Mouse (Mus musculus) heart, adult 9 months (tissue): Measurements from ENCODE around the gene Atrn.

Experiments used
- DNase-seq, 2 experiments: peaks; one replicate each; pipeline ENCODE4 v3.0.0; 2022; ENCODE audit warnings: low spot score in 2 of 2

The Atrn gene

GRCm38 (mm10) chr2:131038675-131039074, 132.4 kb downstream of the Atrn start:
- no peak for DNase-seq

- no peak for DNase-seq
Measured at GRCm38 (mm10) chr2:131040854-131041825, 134.8 kb downstream of the Atrn start.

DNA sequence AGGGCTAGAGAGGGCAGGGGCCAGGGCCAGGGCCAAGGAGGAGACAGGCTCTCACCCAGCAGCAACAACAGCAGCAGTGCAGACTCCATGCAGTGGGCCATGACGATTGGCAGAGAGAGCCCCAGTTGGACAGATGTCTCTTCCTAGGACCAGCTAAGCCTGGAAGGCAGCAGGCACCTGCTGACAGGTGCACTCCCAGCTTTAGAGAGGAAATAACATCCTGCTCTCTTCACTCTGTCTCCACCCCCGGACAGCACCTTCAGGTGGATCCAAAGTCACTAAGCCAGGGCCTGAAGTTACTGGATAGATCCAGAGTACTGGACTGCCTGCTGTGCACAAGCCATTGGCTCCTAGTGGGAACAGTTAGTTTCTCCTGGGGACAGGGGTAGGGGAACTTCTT, 136.7 kb downstream of the Atrn start, which contains the start of gene Gfra4:
Gene Gfra4 (minus strand): TSS at position 101 of the 400 bp plus-strand sequence.
- DNase-seq = no peak

- DNase-seq = no peak
Measured at GRCm38 (mm10) chr2:131044354-131044852, 138.1 kb downstream of the Atrn start.

DNA sequence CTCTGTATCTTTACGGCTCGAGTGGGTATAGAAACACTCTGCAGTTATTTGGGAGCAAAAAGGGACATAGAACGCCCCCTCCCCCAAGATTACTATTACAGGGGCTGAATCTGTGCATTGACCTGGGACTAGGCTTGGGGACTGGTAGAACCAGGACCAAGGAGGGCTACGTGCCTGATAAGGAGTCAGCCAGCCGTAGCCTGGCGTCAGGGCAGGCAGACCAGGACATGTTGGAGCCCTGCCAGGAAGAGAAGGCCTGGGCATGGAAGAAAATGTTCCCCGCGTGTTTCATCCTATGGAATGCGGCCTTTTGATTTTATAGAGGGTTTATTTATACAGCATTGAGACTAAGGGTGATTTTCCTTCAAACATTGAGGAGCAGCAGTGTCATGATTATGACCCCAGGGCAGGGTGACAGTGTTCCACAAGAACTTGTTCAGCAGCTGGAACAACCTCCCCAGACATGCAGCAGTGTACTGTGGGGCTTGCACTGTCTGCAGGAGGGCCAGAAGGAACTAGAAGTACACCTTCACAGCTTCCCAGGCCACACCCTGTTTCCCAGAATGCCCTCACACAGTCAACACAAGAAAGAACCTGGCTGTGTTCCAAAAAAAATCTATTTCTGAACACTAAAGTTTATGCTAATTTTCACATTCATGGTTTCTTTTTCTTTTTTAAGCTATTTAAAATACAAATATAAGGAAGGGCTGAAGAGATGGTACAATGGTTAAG, 138.9 kb downstream of the Atrn start:
- DNase-seq = no peak

DNA sequence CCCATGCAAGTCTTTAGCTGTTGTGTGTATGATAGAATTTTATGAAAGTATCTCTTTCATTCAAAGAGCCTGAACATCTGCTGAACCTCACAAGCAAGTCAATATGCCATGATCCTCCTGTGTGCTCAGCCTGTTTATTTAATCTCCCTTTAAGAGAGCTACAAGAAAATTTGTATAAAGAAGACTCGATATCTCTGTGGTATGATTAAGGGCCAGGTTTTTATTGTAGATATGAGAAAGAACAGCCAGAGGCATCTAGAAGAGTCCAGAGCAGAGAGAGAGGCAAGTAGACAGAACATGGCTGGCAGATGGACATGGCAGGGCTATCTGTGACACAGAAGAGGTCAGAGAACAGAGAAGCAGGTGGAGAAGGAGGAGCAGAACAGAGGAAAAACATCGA, 139.7 kb downstream of the Atrn start:
- DNase-seq = no peak

DNA sequence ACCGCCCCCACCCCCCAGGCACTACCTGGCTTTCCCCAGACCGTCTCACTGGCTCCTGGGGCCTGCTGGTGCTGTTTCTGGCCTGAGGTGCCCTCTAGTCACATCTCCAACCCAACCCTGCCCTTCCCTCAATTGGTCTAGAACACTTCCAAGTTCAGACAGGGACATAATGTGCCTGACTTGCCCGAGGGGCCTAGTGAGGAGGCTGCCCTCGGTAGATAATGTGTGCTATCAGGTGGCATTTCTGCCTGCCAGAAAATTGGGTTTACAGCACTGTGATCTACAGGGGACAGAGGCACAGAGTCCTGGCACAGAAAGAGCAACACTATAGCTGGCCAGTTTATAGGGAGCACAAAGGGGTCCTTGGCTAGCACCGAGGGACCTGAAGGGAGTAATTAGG, 145.7 kb downstream of the Atrn start:
- DNase-seq = no peak

DNA sequence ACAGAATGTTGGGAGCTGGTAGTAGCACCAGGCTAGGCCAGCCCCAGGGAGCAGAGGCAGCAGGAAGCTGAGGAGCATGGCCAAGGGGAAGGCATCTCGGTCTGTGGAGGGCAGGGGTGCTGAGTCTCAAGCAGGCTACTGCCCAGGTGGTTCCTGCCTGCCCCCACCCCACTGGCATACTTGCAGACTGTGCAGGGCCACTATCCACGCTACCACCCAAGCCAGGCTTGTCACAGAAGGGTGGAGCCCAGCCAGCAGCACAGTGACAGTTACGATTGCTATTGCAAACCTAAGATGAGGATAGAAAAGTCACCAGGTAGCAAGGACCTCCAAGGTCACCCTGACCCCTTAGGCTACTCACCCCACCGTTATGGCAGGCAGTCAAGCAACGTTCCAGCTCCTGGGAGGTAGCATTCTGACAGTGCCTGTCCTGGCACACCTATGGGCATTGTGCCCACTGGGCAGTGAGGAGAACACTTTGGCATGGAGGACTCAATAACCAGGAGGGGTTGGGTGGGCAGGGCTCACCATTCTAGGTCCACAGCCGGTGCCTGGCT, 146.6 kb downstream of the Atrn start:
- no peak for DNase-seq

DNA sequence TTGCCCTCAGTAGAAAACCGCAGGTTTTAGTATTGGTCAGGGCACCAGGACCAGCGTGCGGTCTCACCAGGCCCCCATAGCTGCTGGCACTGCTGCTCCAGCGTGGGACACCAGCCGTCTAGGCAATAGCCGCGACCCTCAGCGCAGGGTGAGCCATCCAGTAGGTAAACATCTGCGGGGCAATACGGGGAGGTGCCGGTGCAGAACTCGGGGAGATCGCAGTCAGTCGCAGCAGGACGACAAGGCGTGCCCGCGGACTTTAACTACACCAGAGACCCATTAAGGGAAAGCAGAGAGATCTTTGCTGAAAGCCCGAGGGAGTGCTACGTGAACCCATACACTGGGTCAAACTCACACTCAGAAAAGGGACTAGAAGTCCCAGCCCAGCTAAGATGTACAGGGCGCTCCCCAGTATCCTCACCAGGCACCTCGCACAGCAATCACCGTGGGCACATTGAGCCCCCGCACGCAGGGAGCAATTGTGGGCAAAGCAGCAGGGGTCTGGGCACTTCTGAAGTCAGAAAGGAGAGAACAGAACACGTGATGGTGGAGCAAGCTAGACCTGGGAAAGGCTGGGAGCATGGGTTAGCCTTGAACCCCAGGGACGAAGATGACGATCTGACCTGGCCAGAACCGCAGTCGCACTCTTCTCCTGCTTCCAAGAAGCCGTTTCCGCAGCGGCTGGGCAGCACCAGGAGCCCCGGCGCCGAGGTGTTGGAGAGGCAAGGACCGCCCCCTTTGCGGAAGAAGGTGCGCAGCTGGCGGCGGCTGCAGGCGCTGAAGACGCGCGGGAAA, 147.8 kb downstream of the Atrn start:
- DNase-seq = no peak

DNA sequence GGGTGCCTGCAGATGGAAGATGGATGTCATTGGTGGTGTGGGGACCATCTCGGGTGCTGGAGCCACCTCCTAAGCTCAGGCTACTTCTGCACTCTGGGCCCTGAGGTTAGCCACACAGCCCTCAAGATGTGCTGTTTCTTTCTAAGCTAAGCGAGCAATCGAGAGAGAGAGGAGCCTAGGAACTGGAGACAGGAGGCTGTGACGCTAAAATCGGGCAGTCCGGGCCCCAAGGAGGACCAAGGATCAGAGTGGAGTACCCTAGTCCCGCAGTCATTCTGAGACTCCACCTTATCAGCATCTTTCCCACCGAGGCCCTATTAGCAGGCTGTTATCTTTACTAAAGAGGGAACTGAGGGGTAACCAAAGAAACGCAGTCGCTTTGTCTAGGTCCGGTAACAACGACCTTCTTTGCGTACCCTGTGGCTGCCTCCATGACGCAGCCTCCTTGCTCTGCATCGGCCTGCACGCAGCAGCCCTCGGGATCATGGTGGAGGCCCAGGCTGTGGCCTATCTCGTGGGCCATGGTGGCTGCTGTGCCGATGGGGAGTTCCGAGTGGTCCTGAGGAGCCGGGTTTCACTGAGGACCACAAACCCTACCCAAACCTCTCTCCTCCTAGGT, 148.5 kb downstream of the Atrn start:
- DNase-seq = no peak

GRCm38 (mm10) chr2:131055631-131056030, 149.3 kb downstream of the Atrn start:
- peak in 1 of 2 experiments; percentile 28 for DNase-seq

DNA sequence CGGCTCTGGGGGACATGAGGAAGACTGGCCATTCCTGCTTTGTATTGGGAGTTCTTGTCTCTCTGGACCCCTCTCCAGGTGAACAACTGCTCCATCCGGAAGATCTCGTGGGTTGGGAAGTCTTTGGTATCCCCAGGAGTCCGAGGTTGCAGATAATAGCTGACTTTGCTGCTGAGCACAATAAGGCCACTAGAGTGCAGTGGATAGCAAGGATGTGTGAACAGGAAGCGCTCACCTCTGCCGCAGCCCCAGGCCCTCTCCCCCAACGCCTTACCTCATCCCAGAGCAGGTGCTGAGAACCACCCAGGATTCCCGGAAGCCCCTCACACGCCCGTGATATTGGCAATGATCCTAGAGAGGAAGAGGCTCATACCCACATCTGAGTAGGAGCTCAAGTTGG, 149.9 kb downstream of the Atrn start:
- no peak for DNase-seq

DNA sequence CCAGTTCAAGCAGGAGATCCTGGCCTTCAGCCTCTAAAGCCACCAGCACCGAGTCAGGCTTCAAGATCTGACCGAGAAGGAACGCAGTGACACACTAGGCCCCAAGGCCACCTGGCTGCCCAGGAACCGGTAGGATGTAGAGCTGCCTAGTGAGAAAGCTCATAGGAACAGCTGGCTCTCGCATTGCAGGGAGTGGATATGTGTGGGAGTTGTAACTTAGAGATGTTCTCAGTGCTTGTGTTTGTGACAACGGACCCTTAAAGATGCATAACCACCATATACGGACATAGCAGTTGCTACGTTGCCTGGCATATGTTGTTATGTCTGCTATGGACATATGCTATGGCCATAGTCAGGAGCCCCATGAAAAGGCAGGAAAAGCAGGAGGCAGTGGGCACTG, 152.4 kb downstream of the Atrn start:
- DNase-seq = no peak

GRCm38 (mm10) chr2:131059377-131059776, 153.1 kb downstream of the Atrn start:
- DNase-seq = peak; percentile 80 to 83

DNA sequence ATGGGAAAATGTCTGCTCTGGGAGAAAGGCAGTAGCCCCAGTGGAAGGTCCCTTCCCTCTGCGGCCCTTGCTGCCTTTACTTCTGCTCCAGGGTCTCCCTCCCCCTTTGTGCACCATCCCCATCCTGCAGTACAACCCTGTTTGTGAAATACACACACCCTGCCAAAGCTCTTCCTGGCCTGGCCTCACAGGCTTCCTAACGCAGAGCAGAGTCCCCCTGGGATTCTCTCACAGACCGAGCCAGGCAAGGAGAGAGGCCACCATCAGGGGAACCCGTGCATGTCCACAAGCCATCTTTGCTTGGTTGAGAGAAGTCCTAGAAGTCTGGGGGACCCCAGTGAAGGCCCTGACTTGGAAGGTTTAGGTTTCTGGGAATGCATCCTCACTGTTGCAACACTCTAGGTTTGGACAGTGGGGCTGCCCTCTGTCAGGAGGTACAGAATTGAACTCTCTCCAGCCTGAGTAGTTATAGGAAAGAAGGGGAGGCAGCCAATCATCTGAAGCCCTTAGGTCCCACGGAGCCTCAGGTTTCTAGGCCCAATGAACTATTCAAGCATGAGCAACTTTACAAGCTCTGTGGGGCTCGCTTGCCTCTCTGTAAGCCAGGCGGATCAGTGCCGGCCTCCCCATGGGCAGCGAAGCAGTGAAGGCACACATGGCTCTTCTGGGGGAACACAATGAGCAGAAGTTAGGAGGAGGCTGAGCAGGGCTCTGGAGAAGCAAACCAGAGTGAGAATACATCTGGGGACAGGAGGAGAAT, 153.7 kb downstream of the Atrn start:
- DNase-seq = peak; percentile 62 to 74

DNA sequence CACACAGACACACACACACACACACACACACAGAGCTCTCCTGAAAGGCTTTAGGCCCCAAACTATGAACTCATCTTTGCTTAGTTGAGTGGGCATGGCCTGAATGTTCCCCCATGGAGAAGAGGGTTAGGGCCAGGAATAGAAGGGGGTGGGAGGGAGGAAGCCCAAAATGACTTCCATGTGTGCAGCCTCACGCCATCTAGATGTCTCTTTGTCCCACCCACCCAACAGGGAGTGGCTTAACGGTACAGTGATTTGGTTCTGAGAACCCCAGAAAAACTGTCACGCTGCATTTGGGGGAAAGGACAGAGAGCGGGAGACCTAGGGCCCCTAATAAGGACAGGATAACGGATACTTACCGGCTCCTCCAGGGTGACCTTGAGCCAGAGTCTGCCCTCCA, 154.5 kb downstream of the Atrn start:
- DNase-seq = no peak

- no peak for DNase-seq
Measured at GRCm38 (mm10) chr2:131061607-131062006, 155.3 kb downstream of the Atrn start.

GRCm38 (mm10) chr2:131063404-131063864, 157.1 kb downstream of the Atrn start, which contains the start of gene Adam33:
TSS of gene Adam33 (minus strand) at chr2:131063814.
- DNase-seq = no peak

- DNase-seq = no peak
Measured at GRCm38 (mm10) chr2:131066342-131066741, 160.0 kb downstream of the Atrn start.

- DNase-seq = no peak
Measured at GRCm38 (mm10) chr2:131067481-131067880, 161.2 kb downstream of the Atrn start.
